Mouse (Mus musculus): ENCODE data around the gene Creb3. TPM values are rescaled to one million over a fixed set of nuclear protein-coding genes. Genes with fewer than 3 reads are reported as not detected.

Creb3 gene
- 82.0 TPM for polyA plus RNA-seq (2017; shearing (Covaris generic))

GRCm38 (mm10) chr4:43561997-43562768, at the start of gene Creb3, which contains the start of gene Tln1:
Gene Creb3, plus strand, starts transcription at chr4:43562332.
Gene Tln1, minus strand, starts transcription at chr4:43562691.

GRCm38 (mm10) chr4:43578376-43579204, 16.5 kb downstream of the Creb3 start, which contains the start of the genes Rgp1 and Gba2:
Gene Rgp1, plus strand, starts transcription at chr4:43578715.
Gene Gba2, minus strand, starts transcription at chr4:43578873.

GRCm38 (mm10) chr4:43584444-43585416, 22.6 kb downstream of the Creb3 start, which contains the start of gene Msmp:
Gene Msmp, minus strand, starts transcription at chr4:43584494.

Other genes with a start within 250 kb of the Creb3 start
- gene Rusc2, start 180.4 kb upstream of the Creb3 start, polyA plus RNA-seq (2017; shearing (Covaris generic)), result 0.08 TPM
- gene Fam166b, start 133.2 kb upstream of the Creb3 start, polyA plus RNA-seq (2017; shearing (Covaris generic)), result not detected
- 68.3 TPM for gene Tesk1, start 120.4 kb upstream of the Creb3 start, polyA plus RNA-seq (2017; shearing (Covaris generic))
- 60.0 TPM for gene Cd72, start 107.7 kb upstream of the Creb3 start, polyA plus RNA-seq (2017; shearing (Covaris generic))
- gene Sit1, start 78.6 kb upstream of the Creb3 start, polyA plus RNA-seq (2017; shearing (Covaris generic)), result 155 TPM
- gene Ccdc107, start 69.4 kb upstream of the Creb3 start, polyA plus RNA-seq (2017; shearing (Covaris generic)), result 90.4 TPM
- 5.7 TPM for gene Arhgef39, start 62.6 kb upstream of the Creb3 start, polyA plus RNA-seq (2017; shearing (Covaris generic))
- 1.1 TPM for gene Car9, start 55.4 kb upstream of the Creb3 start, polyA plus RNA-seq (2017; shearing (Covaris generic))
- not detected for gene Tpm2, start 38.6 kb upstream of the Creb3 start, polyA plus RNA-seq (2017; shearing (Covaris generic))
- gene Tln1, start 359 bp downstream of the Creb3 start, polyA plus RNA-seq (2017; shearing (Covaris generic)), result 266 TPM
- gene Rgp1, start 16.4 kb downstream of the Creb3 start, polyA plus RNA-seq (2017; shearing (Covaris generic)), result 18.0 TPM
- gene Gba2, start 16.5 kb downstream of the Creb3 start, polyA plus RNA-seq (2017; shearing (Covaris generic)), result 51.7 TPM
- 4.2 TPM for gene Msmp, start 22.2 kb downstream of the Creb3 start, polyA plus RNA-seq (2017; shearing (Covaris generic))
- gene Npr2, start 69.6 kb downstream of the Creb3 start, polyA plus RNA-seq (2017; shearing (Covaris generic)), result not detected
- 0.39 TPM for gene Spag8, start 91.3 kb downstream of the Creb3 start, polyA plus RNA-seq (2017; shearing (Covaris generic))
- 73.0 TPM for gene Hint2, start 94.1 kb downstream of the Creb3 start, polyA plus RNA-seq (2017; shearing (Covaris generic))
- 2.1 TPM for gene Tmem8b, start 106.6 kb downstream of the Creb3 start, polyA plus RNA-seq (2017; shearing (Covaris generic))
- gene Fam221b, start 106.8 kb downstream of the Creb3 start, polyA plus RNA-seq (2017; shearing (Covaris generic)), result 1.2 TPM
- gene Olfr70, start 138.5 kb downstream of the Creb3 start, polyA plus RNA-seq (2017; shearing (Covaris generic)), result not detected
- gene Olfr71, start 147.9 kb downstream of the Creb3 start, polyA plus RNA-seq (2017; shearing (Covaris generic)), result not detected
- gene Hrct1, start 164.9 kb downstream of the Creb3 start, polyA plus RNA-seq (2017; shearing (Covaris generic)), result not detected
- gene Spaar, start 167.7 kb downstream of the Creb3 start, polyA plus RNA-seq (2017; shearing (Covaris generic)), result 0.11 TPM
- gene Olfr159, start 208.7 kb downstream of the Creb3 start, polyA plus RNA-seq (2017; shearing (Covaris generic)), result not detected

All from CD4-positive, CD25-positive, alpha-beta regulatory T cell (primary cell).